29 mouse cellular contexts compared by ENCODE assay signal in the genomic region with DNA sequence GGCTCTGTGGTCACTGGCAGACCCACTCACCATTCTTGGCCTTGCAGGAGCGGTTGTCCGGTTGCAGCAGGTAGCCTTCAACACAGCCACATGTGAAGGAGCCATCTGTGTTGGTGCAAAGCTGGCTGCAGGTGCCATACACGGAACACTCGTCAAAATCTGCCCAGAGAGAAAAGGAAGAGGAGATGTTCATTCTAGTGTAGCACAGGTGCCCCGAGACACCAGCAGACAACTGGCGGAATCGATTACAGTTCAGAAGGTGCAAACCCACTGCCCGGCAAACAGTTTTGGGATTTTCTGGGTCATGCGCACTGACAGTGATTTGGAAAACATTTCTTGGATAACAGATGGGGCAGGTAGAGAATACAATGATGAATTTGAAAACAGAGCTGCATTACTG. TPM values are rescaled to one million over a fixed set of nuclear protein-coding genes. Genes with fewer than 3 reads are reported as not detected.
DNase-seq lines count a peak whose midpoint lies in the region; ATAC-seq and TF ChIP-seq lines count a peak whose summit lies in the region.
"Had no signal": no experiment of that assay in that cellular context is flagged by ENCODE, and none has a peak within 500 bp of the region (broad histone marks: within the 10 kb centered on the region; RNA-seq: fewer than 3 reads in every experiment).

No protein-coding gene starts in this region.

- peaks cover 35% of the 10 kb centered on the region for H3K4me1 ChIP-seq in kidney, postnatal 0 days (replicated peaks; ENCODE audit: insufficient read depth, low read length)
- H3K4me1 ChIP-seq in CH12.LX (ENCODE audit: control insufficient read depth in 1 of 2, insufficient read depth in 2 of 2) = peaks cover 30 to 77% of the 10 kb centered on the region in 2 experiments
- peaks cover 43% of the 10 kb centered on the region for H3K4me1 ChIP-seq in G1E (ENCODE audit: insufficient read depth, low read depth, low read length)
- peaks cover 6% of the 10 kb centered on the region; the same call in 1 of the 2 replicates for H3K4me1 ChIP-seq in hindbrain, embryonic 13.5 days (replicated peaks)
- H3K4me1 ChIP-seq: forebrain, embryonic 12.5 days; midbrain, embryonic 10.5 days; midbrain, embryonic 15.5 days had no signal

- no peak overlapping the region for H3K9ac ChIP-seq in kidney, postnatal 0 days (ENCODE audit: low read depth, low read length)
- H3K9ac ChIP-seq in CH12.LX (ENCODE audit: insufficient read depth, low read depth) = peak overlapping the region; percentile 55; the same call in 1 of the 2 replicates
- no peak overlapping the region for H3K9ac ChIP-seq in hindbrain, embryonic 13.5 days
- H3K9ac ChIP-seq: embryonic facial prominence, embryonic 15.5 days; forebrain, embryonic 12.5 days; forebrain, postnatal 0 days; hindbrain, embryonic 12.5 days; limb, embryonic 15.5 days; liver, embryonic 15.5 days; lung, embryonic 14.5 days; midbrain, embryonic 15.5 days; neural tube, embryonic 15.5 days had no signal

- 0 out of 2 replicates have a peak, but pooled peaks cover 8% of the 10 kb centered on the region for H3K36me3 ChIP-seq in kidney, postnatal 0 days (ENCODE audit: insufficient read depth, low read length)
- H3K36me3 ChIP-seq in CH12.LX (replicated peaks in 1 of 2; ENCODE audit: control insufficient read depth in 1 of 2, insufficient read depth in 1 of 2, low read length in 1 of 2) (peaks cover 0 to 4% of the 10 kb centered on the region in 2 experiments), G1E (replicated peaks) (no peaks in the 10 kb centered on the region), macrophage (ENCODE audit: inconsistent target) (peaks cover 59% of the 10 kb centered on the region)
- peaks cover 98% of the 10 kb centered on the region for H3K36me3 ChIP-seq in hindbrain, embryonic 13.5 days

- no peak for ATAC-seq in kidney, postnatal 0 days (replicated peaks; ENCODE audit: low FRiP score, low read depth)
- ATAC-seq in G1E (ENCODE audit: extremely low read depth, insufficient number of reproducible peaks, low FRiP score, poor library complexity, severe bottlenecking) = no peak
- no peak for ATAC-seq in hindbrain, embryonic 13.5 days (ENCODE audit: low FRiP score)
- ATAC-seq: forebrain, postnatal 0 days; midbrain, embryonic 15.5 days had no signal

- no peak; the same call in none of the 2 replicates for TF ChIP-seq POLR2A in CH12.LX (IDR thresholded peaks at IDR 0.05; ENCODE audit: low read depth, low read length)

- in situ Hi-C loops in CH12.LX (cut with MboI; ENCODE audit: low pct_ligation_motif_present, low pct_unique_long_range_greater_than_20kb, low sequenced_read_pairs) = no loop called here

- H3K27me3 ChIP-seq in kidney, postnatal 0 days (ENCODE audit: insufficient read depth, low read length) = no peaks in the 10 kb centered on the region
- no peaks in the 10 kb centered on the region for H3K27me3 ChIP-seq in CH12.LX (replicated peaks)
- H3K27me3 ChIP-seq in G1E (ENCODE audit: insufficient read depth, low read length) = peaks cover 76% of the 10 kb centered on the region
- no peaks in the 10 kb centered on the region for H3K27me3 ChIP-seq in hindbrain, embryonic 13.5 days
- H3K27me3 ChIP-seq: embryonic facial prominence, embryonic 15.5 days; forebrain, embryonic 12.5 days; hindbrain, embryonic 12.5 days; limb, embryonic 15.5 days; midbrain, embryonic 15.5 days; neural tube, embryonic 15.5 days had no signal

- DNase-seq in kidney, postnatal 0 days (ENCODE audit: low spot score) = no peak
- no peak for DNase-seq in kidney, adult 9 months
- DNase-seq in CH12.LX (ENCODE audit: extremely low read depth) (peak; percentile 71), G1E (ENCODE audit: low spot score) (no peak)
- DNase-seq: cerebellum, postnatal 10 days; forebrain, postnatal 0 days; gastrocnemius, postnatal 25 days; heart, postnatal 36 days; kidney, adult 18-20 months; kidney, postnatal 36 days; layer of hippocampus, postnatal 36 days; lung, embryonic 14.5 days; lung, postnatal 14 days; retina, postnatal 1 day; right cerebral cortex, postnatal 14 days; thymus, adult 18-20 months; thymus, postnatal 36 days had no signal

- H3K27ac ChIP-seq in kidney, postnatal 0 days = 0 out of 2 replicates have a peak overlapping the region, but pooled peaks have one; percentile 71
- peak overlapping the region; percentile 100 for H3K27ac ChIP-seq in CH12.LX (ENCODE audit: insufficient read depth, low read depth)
- H3K27ac ChIP-seq in macrophage = peak overlapping the region; percentile 100
- no peak overlapping the region for H3K27ac ChIP-seq in hindbrain, embryonic 13.5 days
- H3K27ac ChIP-seq: forebrain, embryonic 12.5 days; hindbrain, embryonic 12.5 days; midbrain, embryonic 10.5 days; midbrain, embryonic 15.5 days; neural tube, embryonic 15.5 days had no signal

- H3K4me2 ChIP-seq in kidney, postnatal 0 days (ENCODE audit: low read length) = no peak overlapping the region
- peak overlapping the region; percentile 53 for H3K4me2 ChIP-seq in CH12.LX (ENCODE audit: insufficient read depth, low read depth, poor library complexity, severe bottlenecking)
- H3K4me2 ChIP-seq in hindbrain, embryonic 13.5 days = no peak overlapping the region
- H3K4me2 ChIP-seq: embryonic facial prominence, embryonic 15.5 days; forebrain, embryonic 12.5 days; heart, embryonic 11.5 days; hindbrain, embryonic 12.5 days; limb, embryonic 15.5 days; liver, embryonic 15.5 days; lung, embryonic 14.5 days; midbrain, embryonic 15.5 days; neural tube, embryonic 15.5 days had no signal

- TF ChIP-seq EP300 in CH12.LX (IDR thresholded peaks at IDR 0.05; ENCODE audit: low read length) = 0 out of 2 replicates have a peak, but pooled peaks have one; percentile 32

- TF ChIP-seq CTCF in kidney, postnatal 0 days (IDR thresholded peaks at IDR 0.05; ENCODE audit: low read depth) = no peak
- no peak for TF ChIP-seq CTCF in CH12.LX (conservative IDR thresholded peaks at IDR 0.05 in 1 of 2, IDR thresholded peaks at IDR 0.05 in 1 of 2; ENCODE audit: low read depth in 2 of 2, low read length in 2 of 2)
- no peak for TF ChIP-seq CTCF in G1E (IDR thresholded peaks at IDR 0.05; ENCODE audit: low read depth, low read length)

- TF ChIP-seq RAD21 in CH12.LX (IDR thresholded peaks at IDR 0.05; ENCODE audit: low read depth, low read length) = no peak

- no peak overlapping the region for H3K4me3 ChIP-seq in kidney, postnatal 0 days (replicated peaks; ENCODE audit: low read depth, low read length)
- H3K4me3 ChIP-seq in CH12.LX (replicated peaks in 1 of 3; ENCODE audit: low read depth in 2 of 3, low read length in 2 of 3, poor library complexity in 1 of 3) (peak overlapping the region; percentile 34 to 71 (median 42)), G1E (ENCODE audit: low read depth, low read length) (peak overlapping the region; percentile 21; the same call in 1 of the 2 replicates), macrophage (ENCODE audit: inconsistent target) (no peak overlapping the region)
- no peak overlapping the region for H3K4me3 ChIP-seq in hindbrain, embryonic 13.5 days
- H3K4me3 ChIP-seq: embryonic facial prominence, embryonic 15.5 days; forebrain, embryonic 12.5 days; hindbrain, embryonic 12.5 days; limb, embryonic 10.5 days; limb, embryonic 15.5 days; liver, embryonic 15.5 days; midbrain, embryonic 10.5 days; midbrain, embryonic 15.5 days; neural tube, embryonic 15.5 days had no signal

- H3K79me2 ChIP-seq in CH12.LX (replicated peaks; ENCODE audit: control insufficient read depth, extremely low read depth, insufficient read depth, poor library complexity, severe bottlenecking) = no peaks in the 10 kb centered on the region
- H3K79me2 ChIP-seq in macrophage (ENCODE audit: inconsistent target) = peaks cover 80% of the 10 kb centered on the region

- 85% methylated on average over 9 of the region's 9 CpGs for WGBS in kidney, postnatal 0 days
- WGBS in macrophage (ENCODE audit: missing documents) = 85% methylated on average over 9 of the region's 9 CpGs
- WGBS in hindbrain, embryonic 13.5 days = 97% methylated on average over 9 of the region's 9 CpGs

- dilution Hi-C loops in CH12.LX (cut with MboI; ENCODE audit: extremely low pct_ligation_motif_present, extremely low pct_unique_long_range_greater_than_20kb, low sequenced_read_pairs) = no loop called here

- no peaks in the 10 kb centered on the region for H3K9me3 ChIP-seq in kidney, postnatal 0 days (replicated peaks; ENCODE audit: low read length)
- H3K9me3 ChIP-seq in CH12.LX (replicated peaks; ENCODE audit: low read length) (peaks cover 2% of the 10 kb centered on the region), G1E (replicated peaks) (no peaks in the 10 kb centered on the region)
- H3K9me3 ChIP-seq in hindbrain, embryonic 13.5 days = no peaks in the 10 kb centered on the region
- H3K9me3 ChIP-seq: embryonic facial prominence, embryonic 15.5 days; forebrain, embryonic 12.5 days; hindbrain, embryonic 12.5 days; limb, embryonic 10.5 days; limb, embryonic 15.5 days; liver, embryonic 15.5 days; midbrain, embryonic 10.5 days; midbrain, embryonic 15.5 days; neural tube, embryonic 15.5 days had no signal

RNA-seq across cellular contexts. Expression of gene Lrp1, which starts 15.2 kb away (rescaled TPM):
- 42.6 and 44.5 TPM in 2 replicates for polyA plus RNA-seq in kidney, postnatal 0 days (2015; fragmentation: Nextera tagmentation; extraction: Ambion mirVana)
- total RNA-seq in CH12.LX (2012; rRNA removed) (16.5 and 51.2 TPM in 2 replicates), CH12.LX (2014; rRNA removed) (3.1 and 3.3 TPM in 2 replicates), G1E (2014; fragmentation: Nextera tagmentation) (0.30 TPM in 1 of 2 replicates, not detected in the other), G1E (2017) (0.06 and 0.27 TPM in 2 replicates)
- polyA plus RNA-seq in CH12.LX (2012; ENCODE audit: insufficient read length, low read depth) (11.0 and 11.8 TPM in 2 replicates), G1E (2012) (0.67 and 0.86 TPM in 2 replicates), macrophage (2018) (315 to 785 TPM (median 440 TPM) in 3 replicates)
- total RNA-seq in macrophage (2018; cell fraction: chromatin; rRNA removed) = 1,000 to 10,000 TPM in 10 of 26 experiments, 100 to 1,000 TPM in 16; 161 to 1,849 (median 957) TPM
- total RNA-seq in macrophage (2018; cell fraction: cytosol; rRNA removed) = 100 to 1,000 TPM; 187 to 924 (median 416) TPM
- 1,000 to 10,000 TPM in 20 of 26 experiments, 100 to 1,000 TPM in 6; 439 to 3,096 (median 1,237) TPM for total RNA-seq in macrophage (2018; cell fraction: nucleus; rRNA removed)
- 101 and 108 TPM in 2 replicates for polyA plus RNA-seq in hindbrain, embryonic 13.5 days (2015; fragmentation: Nextera tagmentation; extraction: Ambion mirVana)

RNA-seq across cellular contexts. Expression of gene Stat6, which starts 37.0 kb away (rescaled TPM):
- 26.2 and 27.0 TPM in 2 replicates for polyA plus RNA-seq in kidney, postnatal 0 days (2015; fragmentation: Nextera tagmentation; extraction: Ambion mirVana)
- total RNA-seq in CH12.LX (2012; rRNA removed) (58.7 and 76.6 TPM in 2 replicates), CH12.LX (2014; rRNA removed) (64.0 and 71.5 TPM in 2 replicates), G1E (2014; fragmentation: Nextera tagmentation) (44.0 and 55.0 TPM in 2 replicates), G1E (2017) (84.0 and 90.5 TPM in 2 replicates)
- polyA plus RNA-seq in CH12.LX (2012; ENCODE audit: insufficient read length, low read depth) (62.9 and 72.1 TPM in 2 replicates), G1E (2012) (65.5 and 69.5 TPM in 2 replicates), macrophage (2018) (122 to 141 TPM (median 128 TPM) in 3 replicates)
- 100 to 1,000 TPM; 187 to 439 (median 329) TPM for total RNA-seq in macrophage (2018; cell fraction: chromatin; rRNA removed)
- 100 to 1,000 TPM; 105 to 151 (median 131) TPM for total RNA-seq in macrophage (2018; cell fraction: cytosol; rRNA removed)
- 100 to 1,000 TPM; 141 to 357 (median 222) TPM for total RNA-seq in macrophage (2018; cell fraction: nucleus; rRNA removed)
- 4.9 and 5.0 TPM in 2 replicates for polyA plus RNA-seq in hindbrain, embryonic 13.5 days (2015; fragmentation: Nextera tagmentation; extraction: Ambion mirVana)

Comparison
In these comparisons a context has a peak if more than half of its experiments do, and no peak if none do; other contexts are left out.
1. H3K4me3 ChIP-seq: peak in CH12.LX (3 of 3) and G1E (single experiment); none in kidney, postnatal 0 days (single experiment), macrophage (single experiment) and hindbrain, embryonic 13.5 days (single experiment).